Mouse (Mus musculus) kidney, adult 8-10 months (tissue): ENCODE results near the gene Akt2.

ENCODE experiments used
- DNase-seq, 2 experiments: peaks; one replicate each; pipeline ENCODE4 v3.0.0; 2022

Akt2 gene

GRCm38 (mm10) chr7:27591266-27592216 is at the start of gene Akt2:
Akt2 (plus strand) TSS chr7:27591552.
- peak; percentile 92 to 96 for DNase-seq

- DNase-seq = no peak
Measured at GRCm38 (mm10) chr7:27541922-27542321, 49.4 kb upstream of the Akt2 start.

GRCm38 (mm10) chr7:27542392-27543033 is 48.8 kb upstream of the Akt2 start:
- peak; percentile 70 to 77 for DNase-seq

- DNase-seq = no peak
Measured at GRCm38 (mm10) chr7:27543065-27543464, 48.3 kb upstream of the Akt2 start.

GRCm38 (mm10) chr7:27543851-27544250 is 47.5 kb upstream of the Akt2 start:
- no peak for DNase-seq

GRCm38 (mm10) chr7:27544675-27545370 is 46.5 kb upstream of the Akt2 start:
- DNase-seq = no peak

GRCm38 (mm10) chr7:27549597-27549996 is 41.8 kb upstream of the Akt2 start:
- DNase-seq = no peak

GRCm38 (mm10) chr7:27552070-27552469 is 39.3 kb upstream of the Akt2 start:
- DNase-seq = no peak

- peak; percentile 97 to 99 for DNase-seq
Measured at GRCm38 (mm10) chr7:27552931-27553513, 38.3 kb upstream of the Akt2 start, which contains the start of the genes Pld3 and 2310022A10Rik. Pld3 (minus strand) TSS chr7:27553218. 2310022A10Rik (plus strand) TSS chr7:27553233.

- no peak for DNase-seq
Measured at GRCm38 (mm10) chr7:27560291-27560887, 31.0 kb upstream of the Akt2 start.

GRCm38 (mm10) chr7:27560978-27561377 is 30.4 kb upstream of the Akt2 start:
- DNase-seq = no peak

- no peak for DNase-seq
Measured at GRCm38 (mm10) chr7:27569580-27570224, 21.6 kb upstream of the Akt2 start.

GRCm38 (mm10) chr7:27572133-27572532 is 19.2 kb upstream of the Akt2 start:
- DNase-seq = no peak

- no peak for DNase-seq
Measured at GRCm38 (mm10) chr7:27574124-27574880, 17.1 kb upstream of the Akt2 start.

GRCm38 (mm10) chr7:27576914-27577313 is 14.4 kb upstream of the Akt2 start:
- DNase-seq = peak in 1 of 2 experiments; percentile 54

- DNase-seq = no peak
Measured at GRCm38 (mm10) chr7:27577589-27577988, 13.8 kb upstream of the Akt2 start.

GRCm38 (mm10) chr7:27578465-27578864 is 12.9 kb upstream of the Akt2 start:
- no peak for DNase-seq

GRCm38 (mm10) chr7:27580380-27581174 is 10.8 kb upstream of the Akt2 start:
- no peak for DNase-seq

GRCm38 (mm10) chr7:27586861-27587260 is 4.5 kb upstream of the Akt2 start:
- DNase-seq = no peak

- no peak for DNase-seq
Measured at GRCm38 (mm10) chr7:27587741-27588140, 3.6 kb upstream of the Akt2 start.
